29 mouse cellular contexts compared by ENCODE assay signal in genomic region chr14:54752938-54753337, GRCm38 (mm10). TPM values are rescaled to one million over a fixed set of nuclear protein-coding genes. Genes with fewer than 3 reads are reported as not detected.
A peak's percentile ranks its signal among the peaks of the same experiment; 100 is the strongest.
DNase-seq lines count a peak whose midpoint lies in the region; ATAC-seq and TF ChIP-seq lines count a peak whose summit lies in the region.
"Had no signal": no experiment of that assay in that cellular context is flagged by ENCODE, and none has a peak within 500 bp of the region (broad histone marks: within the 10 kb centered on the region; RNA-seq: fewer than 3 reads in every experiment).

No protein-coding gene starts in this region.

- peak overlapping the region; percentile 76; the same call in 1 of the 2 replicates for H3K27ac ChIP-seq in layer of hippocampus, adult 2 months
- no peak overlapping the region for H3K27ac ChIP-seq in MEL (ENCODE audit: control insufficient read depth, low read depth, low read length)
- peak overlapping the region; percentile 96 for H3K27ac ChIP-seq in macrophage
- no peak overlapping the region for H3K27ac ChIP-seq in lung, postnatal 0 days (ENCODE audit: low read length)
- H3K27ac ChIP-seq: embryonic facial prominence, embryonic 12.5 days; embryonic facial prominence, embryonic 15.5 days; heart, adult 2 months; hindbrain, embryonic 12.5 days; hindbrain, embryonic 15.5 days had no signal

- H3K36me3 ChIP-seq in MEL (ENCODE audit: control insufficient read depth in 1 of 2, insufficient read depth in 2 of 2, low read length in 2 of 2): peaks cover 0 to 32% of the 10 kb centered on the region in 2 experiments; a peak in 2 of 4 replicates
- H3K36me3 ChIP-seq in macrophage (ENCODE audit: inconsistent target): peaks cover 3% of the 10 kb centered on the region; the same call in 1 of the 2 replicates
- no peaks in the 10 kb centered on the region for H3K36me3 ChIP-seq in lung, postnatal 0 days (ENCODE audit: insufficient read depth, low read length)
- H3K36me3 ChIP-seq: embryonic facial prominence, embryonic 12.5 days; embryonic facial prominence, embryonic 15.5 days; hindbrain, embryonic 12.5 days; hindbrain, embryonic 15.5 days had no signal

- TF ChIP-seq EP300 in MEL (IDR thresholded peaks at IDR 0.05; ENCODE audit: low read depth in 1 of 2, low read length in 2 of 2): no peak
- no peak for TF ChIP-seq EP300 in lung, postnatal 0 days (IDR thresholded peaks at IDR 0.05)

- H3K79me2 ChIP-seq in MEL (ENCODE audit: control insufficient read depth, insufficient read depth, low read length, poor library complexity) (no peaks in the 10 kb centered on the region), macrophage (ENCODE audit: inconsistent target) (peaks cover 46% of the 10 kb centered on the region)

- WGBS in macrophage (ENCODE audit: missing documents): 94% methylated on average over 6 of the region's 6 CpGs
- 78% methylated on average over 6 of the region's 6 CpGs for WGBS in lung, postnatal 0 days

- no peak overlapping the region for H3K4me2 ChIP-seq in lung, postnatal 0 days (replicated peaks; ENCODE audit: low read depth, low read length)
- H3K4me2 ChIP-seq: embryonic facial prominence, embryonic 12.5 days; embryonic facial prominence, embryonic 15.5 days; heart, embryonic 11.5 days; hindbrain, embryonic 12.5 days; hindbrain, embryonic 15.5 days had no signal

- H3K9me3 ChIP-seq in MEL (replicated peaks; ENCODE audit: insufficient read depth, low read length): no peaks in the 10 kb centered on the region
- no peaks in the 10 kb centered on the region for H3K9me3 ChIP-seq in lung, postnatal 0 days (ENCODE audit: low read length)
- H3K9me3 ChIP-seq: embryonic facial prominence, embryonic 12.5 days; embryonic facial prominence, embryonic 15.5 days; hindbrain, embryonic 12.5 days; hindbrain, embryonic 15.5 days had no signal

- no peak for DNase-seq in frontal cortex, postnatal 25 days (ENCODE audit: low spot score in 2 of 2)
- DNase-seq in layer of hippocampus, adult 2 months (ENCODE audit: low spot score in 2 of 2): no peak
- DNase-seq in layer of hippocampus, adult 9-11 months: no peak
- no peak for DNase-seq in MEL (ENCODE audit: low read depth, low spot score)
- DNase-seq in lung, postnatal 0 days (ENCODE audit: low spot score): no peak
- DNase-seq: adrenal gland, postnatal 10 days; cerebellum, adult 18-20 months; cerebellum, adult 9-10 months; cerebellum, postnatal 14 days; forebrain, postnatal 0 days; gastrocnemius, postnatal 14 days; heart, adult 2 months had no signal

- H3K27me3 ChIP-seq in MEL (ENCODE audit: control insufficient read depth in 1 of 2, insufficient read depth in 2 of 2, low read length in 2 of 2): no peaks in the 10 kb centered on the region
- H3K27me3 ChIP-seq in lung, postnatal 0 days (replicated peaks; ENCODE audit: insufficient read depth, low read length): no peaks in the 10 kb centered on the region
- H3K27me3 ChIP-seq: embryonic facial prominence, embryonic 12.5 days; embryonic facial prominence, embryonic 15.5 days; hindbrain, embryonic 12.5 days; hindbrain, embryonic 15.5 days had no signal

- no peak for TF ChIP-seq CTCF in layer of hippocampus, adult 2 months (conservative IDR thresholded peaks at IDR 0.05)
- no peak for TF ChIP-seq CTCF in MEL (IDR thresholded peaks at IDR 0.05 in 2 of 3, conservative IDR thresholded peaks at IDR 0.05 in 1 of 3; ENCODE audit: control insufficient read depth in 1 of 3, insufficient read depth in 1 of 3, low read depth in 2 of 3, low read length in 3 of 3, poor library complexity in 1 of 3, severe bottlenecking in 1 of 3)
- TF ChIP-seq CTCF in lung, postnatal 0 days (IDR thresholded peaks at IDR 0.05): no peak

- peak; percentile 60 for ATAC-seq in frontal cortex, adult (ENCODE audit: low TSS enrichment)
- ATAC-seq in lung, postnatal 0 days: no peak
- ATAC-seq: forebrain, embryonic 14.5 days; forebrain, postnatal 0 days; Patski had no signal

- TF ChIP-seq POLR2A in MEL (IDR thresholded peaks at IDR 0.05; ENCODE audit: control insufficient read depth in 1 of 2, insufficient read depth in 1 of 2, low read depth in 1 of 2, low read length in 2 of 2, poor library complexity in 1 of 2): no peak

- no peak for TF ChIP-seq RAD21 in MEL (IDR thresholded peaks at IDR 0.05; ENCODE audit: low read depth, low read length)

- H3K9ac ChIP-seq in MEL (ENCODE audit: control insufficient read depth, low read depth, low read length, poor library complexity, severe bottlenecking): no peak overlapping the region
- no peak overlapping the region for H3K9ac ChIP-seq in lung, postnatal 0 days (replicated peaks; ENCODE audit: low read depth)
- H3K9ac ChIP-seq: embryonic facial prominence, embryonic 12.5 days; embryonic facial prominence, embryonic 15.5 days; forebrain, postnatal 0 days; hindbrain, embryonic 12.5 days; hindbrain, embryonic 15.5 days had no signal

- H3K4me1 ChIP-seq in MEL (ENCODE audit: control insufficient read depth in 1 of 2, insufficient read depth in 2 of 2, low read length in 2 of 2): peaks cover 19 to 54% of the 10 kb centered on the region in 2 experiments
- H3K4me1 ChIP-seq in lung, postnatal 0 days (ENCODE audit: insufficient read depth, low read depth, low read length): peaks cover 3% of the 10 kb centered on the region; the same call in 1 of the 2 replicates
- H3K4me1 ChIP-seq: embryonic facial prominence, embryonic 15.5 days had no signal

- H3K4me3 ChIP-seq in layer of hippocampus, adult 2 months: no peak overlapping the region
- H3K4me3 ChIP-seq in MEL (ENCODE audit: control insufficient read depth in 1 of 2, insufficient read depth in 1 of 2, low read depth in 2 of 2, low read length in 2 of 2) (peak overlapping the region in 1 of 2 experiments; percentile 6; a peak in 2 of 4 replicates), macrophage (ENCODE audit: inconsistent target) (no peak overlapping the region)
- no peak overlapping the region for H3K4me3 ChIP-seq in lung, postnatal 0 days (ENCODE audit: low read depth, low read length)
- H3K4me3 ChIP-seq: embryonic facial prominence, embryonic 12.5 days; embryonic facial prominence, embryonic 15.5 days; heart, adult 2 months; hindbrain, embryonic 12.5 days; hindbrain, embryonic 15.5 days had no signal

TF ChIP-seq in MEL, 35 proteins besides CTCF, POLR2A, EP300 and RAD21:
- TF ChIP-seq ZMIZ1 (IDR thresholded peaks at IDR 0.05; ENCODE audit: low read depth, low read length): no peak
- TF ChIP-seq TAL1 (IDR thresholded peaks at IDR 0.05; ENCODE audit: low read length): 0 out of 2 replicates have a peak, but pooled peaks have one; percentile 20

RNA-seq across cellular contexts. Expression of gene Slc7a8, which starts 28.8 kb away (rescaled TPM):
- 10 to 100 TPM; 49.4 to 54.1 TPM for total RNA-seq in layer of hippocampus, adult 2 months (2021)
- total RNA-seq in MEL (2012; rRNA removed): 0.07 and 0.08 TPM in 2 replicates
- polyA plus RNA-seq in MEL (2012; ENCODE audit: insufficient read depth in 1 of 2, insufficient read length in 2 of 2, low read depth in 1 of 2, low replicate concordance in 2 of 2, missing spikeins in 1 of 2) (under 1 TPM in 1 of 2 experiments, not detected in 1; 0.29 TPM), macrophage (2018) (62.3 to 349 TPM (median 87.2 TPM) in 3 replicates)
- total RNA-seq in macrophage (2018; cell fraction: chromatin; rRNA removed): 100 to 1,000 TPM in 15 of 26 experiments, 10 to 100 TPM in 11; 41.3 to 275 (median 105) TPM
- total RNA-seq in macrophage (2018; cell fraction: cytosol; rRNA removed): 100 to 1,000 TPM in 15 of 26 experiments, 10 to 100 TPM in 11; 67.5 to 157 (median 114) TPM
- 100 to 1,000 TPM in 21 of 26 experiments, 10 to 100 TPM in 5; 80.4 to 487 (median 204) TPM for total RNA-seq in macrophage (2018; cell fraction: nucleus; rRNA removed)
- 1.2 TPM in 2 replicates for polyA plus RNA-seq in lung, postnatal 0 days (2015; fragmentation: Nextera tagmentation; extraction: Ambion mirVana)

RNA-seq across cellular contexts. Expression of gene Cebpe, which starts 41.0 kb away (rescaled TPM):
- not detected for total RNA-seq in layer of hippocampus, adult 2 months (2021)
- not detected in 2 replicates for total RNA-seq in MEL (2012; rRNA removed)
- polyA plus RNA-seq in MEL (2012; ENCODE audit: insufficient read depth in 1 of 2, insufficient read length in 2 of 2, low read depth in 1 of 2, low replicate concordance in 2 of 2, missing spikeins in 1 of 2): under 1 TPM in 1 of 2 experiments, not detected in 1; 0.32 TPM
- total RNA-seq in macrophage (2018; cell fraction: chromatin; rRNA removed): not detected
- total RNA-seq in macrophage (2018; cell fraction: cytosol; rRNA removed): under 1 TPM in 21 of 26 experiments, not detected in 5; 0.10 to 0.47 (median 0.19) TPM
- total RNA-seq in macrophage (2018; cell fraction: nucleus; rRNA removed): under 1 TPM in 5 of 26 experiments, not detected in 21; 0.44 to 0.98 (median 0.65) TPM
- polyA plus RNA-seq in macrophage (2018): 0.42 to 0.85 TPM in 2 of 3 replicates, not detected in the other
- 0.58 and 0.69 TPM in 2 replicates for polyA plus RNA-seq in lung, postnatal 0 days (2015; fragmentation: Nextera tagmentation; extraction: Ambion mirVana)
- total RNA-seq: ES-E14; gastrocnemius, adult 18-20 months; gastrocnemius, postnatal 14 days; heart, adult 2 months; heart, postnatal 25 days had no signal
- polyA plus RNA-seq: embryonic facial prominence, embryonic 15.5 days; forebrain, embryonic 11.5 days; forebrain, embryonic 14.5 days; forebrain, postnatal 0 days; heart, embryonic 11.5 days; heart, embryonic 14.5 days; heart, postnatal 0 days; hindbrain, embryonic 12.5 days; hindbrain, embryonic 15.5 days; Patski had no signal

RNA-seq across cellular contexts. Expression of gene Gm29776, which starts 54.3 kb away (rescaled TPM):
- total RNA-seq in layer of hippocampus, adult 2 months (2021): not detected
- not detected in 2 replicates for total RNA-seq in MEL (2012; rRNA removed)
- polyA plus RNA-seq in MEL (2012; ENCODE audit: insufficient read depth in 1 of 2, insufficient read length in 2 of 2, low read depth in 1 of 2, low replicate concordance in 2 of 2, missing spikeins in 1 of 2) (not detected), macrophage (2018) (not detected in 3 replicates)
- not detected for total RNA-seq in macrophage (2018; cell fraction: chromatin; rRNA removed)
- total RNA-seq in macrophage (2018; cell fraction: cytosol; rRNA removed): not detected
- under 1 TPM in 1 of 26 experiments, not detected in 25; 0.34 TPM for total RNA-seq in macrophage (2018; cell fraction: nucleus; rRNA removed)
- polyA plus RNA-seq in lung, postnatal 0 days (2015; fragmentation: Nextera tagmentation; extraction: Ambion mirVana): 0.20 and 0.25 TPM in 2 replicates
- total RNA-seq: adrenal gland, adult 18-20 months; adrenal gland, postnatal 10 days; gastrocnemius, adult 18-20 months; gastrocnemius, postnatal 14 days; heart, adult 2 months; heart, postnatal 25 days; hematopoietic stem cell, adult 5-6 weeks had no signal

Comparison
In these comparisons a context has a peak if more than half of its experiments do, and no peak if none do; other contexts are left out.
1. H3K27ac ChIP-seq: peak in layer of hippocampus, adult 2 months (single experiment) and macrophage (single experiment); none in MEL (single experiment) and lung, postnatal 0 days (single experiment).
2. RNA of gene Slc7a8, which starts 28.8 kb away (polyA plus RNA-seq): 62.3 to 349 TPM in macrophage; 1.2 TPM in lung, postnatal 0 days and 0.29 TPM in MEL; every median in the first group is over 10 times any median in the second.